Mouse (Mus musculus) monocyte, adult 2 months (primary cell): ENCODE results near the gene Shld1.

Experiments used
- DNase-seq, 2 experiments: peaks; one replicate each; pipeline ENCODE4 v3.0.0; 2022; ENCODE audit warnings: low spot score in 2 of 2, low read depth in 1 of 2

Gene Shld1

GRCm38 (mm10) chr2:132793441-132794203, 106.9 kb downstream of the Shld1 start:
- DNase-seq, result no peak

GRCm38 (mm10) chr2:132794204-132794586, 107.5 kb downstream of the Shld1 start:
- no peak for DNase-seq
